Mouse (Mus musculus) hindbrain, embryonic 10.5 days (tissue): ENCODE results near the gene Gm21970. TPM values are rescaled to one million over a fixed set of nuclear protein-coding genes. Genes with fewer than 3 reads are reported as not detected.

ENCODE experiments used
- DNase-seq: peaks from one replicate; pipeline ENCODE4 v3.0.0-alpha.2; 2017; ENCODE audit warnings: low spot score
- H3K27ac ChIP-seq: fragments of 300-500 bp; sonication (generic); 2 replicates; pipeline ENCODE4 v1.5.1; 2016; ENCODE audit warnings: mild to moderate bottlenecking, moderate library complexity
- H3K27me3 ChIP-seq: fragments of 300-500 bp; sonication (generic); 2 replicates; pipeline ENCODE4 v1.6.1; 2016; ENCODE audit warnings: mild to moderate bottlenecking; ENCODE audit not compliant: poor library complexity, insufficient read depth, severe bottlenecking
- H3K36me3 ChIP-seq: fragments of 300-500 bp; sonication (generic); 2 replicates; pipeline ENCODE4 v1.6.1; 2016; ENCODE audit warnings: mild to moderate bottlenecking, moderate library complexity
- H3K4me1 ChIP-seq: fragments of 300-500 bp; sonication (generic); replicated peaks from 2 replicates; pipeline ENCODE4 v1.6.1; 2016; ENCODE audit warnings: mild to moderate bottlenecking
- H3K4me3 ChIP-seq: fragments of 300-500 bp; sonication (generic); 2 replicates; pipeline ENCODE4 v1.5.1; 2016; ENCODE audit warnings: mild to moderate bottlenecking, moderate library complexity
- H3K9me3 ChIP-seq: fragments of 300-500 bp; sonication (generic); 2 replicates; pipeline ENCODE4 v1.6.1; 2016; ENCODE audit warnings: mild to moderate bottlenecking, moderate library complexity
- WGBS: fragments of 180-500 bp; shearing (Covaris S2); methylation state at CpG from one replicate; pipeline ENCODE4 v1.1.7; 2016; 5-methylcytosine and 5-hydroxymethylcytosine counted together
- polyA plus RNA-seq: library from polyadenylated mRNA; unstranded; fragments of >200 nt; fragmentation: Nextera tagmentation; extraction: Ambion mirVana; gene quantifications from 2 replicates; pipeline ENCODE4 v1.2.1, GENCODE M21; 2016

Gm21970 gene
- polyA plus RNA-seq, 1 experiment from 2014 or later, result not detected

GRCm38 (mm10) chr16:91358555-91358954, 33.0 kb upstream of the Gm21970 start:
- WGBS, result 46% methylated on average over 8 of the region's 8 CpGs
- no peak overlapping the region for H3K4me3 ChIP-seq
- no peak overlapping the region for H3K27ac ChIP-seq
- peaks cover 32% of the 10 kb centered on the region for H3K27me3 ChIP-seq
- H3K9me3 ChIP-seq, result no peaks in the 10 kb centered on the region
- peaks cover 10% of the 10 kb centered on the region; the same call in 1 of the 2 replicates for H3K4me1 ChIP-seq
- H3K36me3 ChIP-seq, result no peaks in the 10 kb centered on the region
- DNase-seq, result no peak

GRCm38 (mm10) chr16:91359531-91359930, 32.0 kb upstream of the Gm21970 start:
- no peak for DNase-seq
- H3K4me3 ChIP-seq, result no peak overlapping the region
- H3K27ac ChIP-seq, result no peak overlapping the region
- no peaks in the 10 kb centered on the region for H3K9me3 ChIP-seq
- 92% methylated on average over 13 of the region's 13 CpGs for WGBS
- peaks cover 10% of the 10 kb centered on the region; the same call in 1 of the 2 replicates for H3K4me1 ChIP-seq
- H3K27me3 ChIP-seq, result peaks cover 22% of the 10 kb centered on the region
- no peaks in the 10 kb centered on the region for H3K36me3 ChIP-seq

- H3K9me3 ChIP-seq, result no peaks in the 10 kb centered on the region
- H3K4me3 ChIP-seq, result no peak overlapping the region
- H3K27me3 ChIP-seq, result peaks cover 16% of the 10 kb centered on the region
- peaks cover 10% of the 10 kb centered on the region; the same call in 1 of the 2 replicates for H3K4me1 ChIP-seq
- WGBS, result 69% methylated on average over 3 of the region's 3 CpGs
- no peak for DNase-seq
- H3K36me3 ChIP-seq, result no peaks in the 10 kb centered on the region
- H3K27ac ChIP-seq, result no peak overlapping the region
Measured at GRCm38 (mm10) chr16:91360162-91360561, 31.4 kb upstream of the Gm21970 start.

GRCm38 (mm10) chr16:91362006-91362405, 29.5 kb upstream of the Gm21970 start:
- Histone ChIP-seq H3K36me3 (no peaks in the 10 kb centered on the region), H3K27ac (no peak overlapping the region), H3K4me3 (no peak overlapping the region), H3K9me3 (no peaks in the 10 kb centered on the region), H3K27me3 (peaks cover 6% of the 10 kb centered on the region), H3K4me1 (peaks cover 10% of the 10 kb centered on the region; the same call in 1 of the 2 replicates)
- DNase-seq, result no peak
- 51% methylated on average over 2 of the region's 2 CpGs for whole genome bisulfite sequencing

GRCm38 (mm10) chr16:91362616-91363272, 28.8 kb upstream of the Gm21970 start:
- Histone ChIP-seq H3K4me3 (no peak overlapping the region), H3K9me3 (no peaks in the 10 kb centered on the region), H3K27me3 (peaks cover 2% of the 10 kb centered on the region; the same call in 1 of the 2 replicates), H3K36me3 (no peaks in the 10 kb centered on the region), H3K4me1 (peaks cover 10% of the 10 kb centered on the region; the same call in 1 of the 2 replicates), H3K27ac (no peak overlapping the region)
- 77% methylated on average over 12 of the region's 12 CpGs for WGBS
- no peak for DNase-seq

GRCm38 (mm10) chr16:91363483-91363882, 28.0 kb upstream of the Gm21970 start:
- no peak for DNase-seq

GRCm38 (mm10) chr16:91366567-91366966, 25.0 kb upstream of the Gm21970 start:
- no peak overlapping the region for H3K4me3 ChIP-seq
- peaks cover 10% of the 10 kb centered on the region; the same call in 1 of the 2 replicates for H3K4me1 ChIP-seq
- H3K36me3 ChIP-seq, result no peaks in the 10 kb centered on the region
- no peak for DNase-seq
- H3K27me3 ChIP-seq, result no peaks in the 10 kb centered on the region
- no peaks in the 10 kb centered on the region for H3K9me3 ChIP-seq
- no peak overlapping the region for H3K27ac ChIP-seq

More at GRCm38 (mm10) chr16:91363483-91363882, 28.0 kb upstream of the Gm21970 start:
- H3K4me3 ChIP-seq, result no peak overlapping the region
- H3K36me3 ChIP-seq, result no peaks in the 10 kb centered on the region
- peaks cover 10% of the 10 kb centered on the region; the same call in 1 of the 2 replicates for H3K4me1 ChIP-seq
- no peaks in the 10 kb centered on the region for H3K9me3 ChIP-seq
- H3K27me3 ChIP-seq, result no peaks in the 10 kb centered on the region
- WGBS, result 36% methylated on average over 3 of the region's 3 CpGs
- no peak overlapping the region for H3K27ac ChIP-seq

GRCm38 (mm10) chr16:91367066-91367465, 24.5 kb upstream of the Gm21970 start:
- DNase-seq, result no peak
- H3K27ac ChIP-seq, result no peak overlapping the region
- no peaks in the 10 kb centered on the region for H3K27me3 ChIP-seq
- H3K4me3 ChIP-seq, result no peak overlapping the region
- peaks cover 9% of the 10 kb centered on the region; the same call in 1 of the 2 replicates for H3K4me1 ChIP-seq
- 93% methylated on average over 2 of the region's 2 CpGs for WGBS
- no peaks in the 10 kb centered on the region for H3K9me3 ChIP-seq
- H3K36me3 ChIP-seq, result no peaks in the 10 kb centered on the region

- Histone ChIP-seq H3K9me3 (no peaks in the 10 kb centered on the region), H3K36me3 (peaks cover 19% of the 10 kb centered on the region; the same call in 1 of the 2 replicates), H3K27me3 (no peaks in the 10 kb centered on the region), H3K27ac (peak within 1 kb of the TSS; percentile 98), H3K4me1 (peaks cover 18% of the 10 kb centered on the region), H3K4me3 (peak within 1 kb of the TSS; percentile 91)
- under 1% methylated on average over 62 of the region's 62 CpGs for WGBS
- DNase-seq, result peak; percentile 81
Measured at GRCm38 (mm10) chr16:91372577-91373472, 18.7 kb upstream of the Gm21970 start, which contains the start of gene Ifnar2. TSS of gene Ifnar2 (plus strand) at chr16:91372783.

GRCm38 (mm10) chr16:91373473-91374252, 17.9 kb upstream of the Gm21970 start:
- H3K36me3 ChIP-seq, result peaks cover 19% of the 10 kb centered on the region; the same call in 1 of the 2 replicates
- DNase-seq, result no peak
- WGBS, result 43% methylated on average over 13 of the region's 13 CpGs

GRCm38 (mm10) chr16:91374253-91374634, 17.3 kb upstream of the Gm21970 start:
- Histone ChIP-seq H3K9me3 (no peaks in the 10 kb centered on the region), H3K4me1 (peaks cover 25% of the 10 kb centered on the region), H3K27me3 (no peaks in the 10 kb centered on the region), H3K27ac (no peak overlapping the region), H3K4me3 (peak overlapping the region; percentile 91; the same call in 1 of the 2 replicates), H3K36me3 (peaks cover 19% of the 10 kb centered on the region; the same call in 1 of the 2 replicates)
- 94% methylated on average over 3 of the region's 3 CpGs for WGBS
- DNase-seq, result no peak

More at GRCm38 (mm10) chr16:91373473-91374252, 17.9 kb upstream of the Gm21970 start:
- H3K9me3 ChIP-seq, result no peaks in the 10 kb centered on the region
- peaks cover 19% of the 10 kb centered on the region for H3K4me1 ChIP-seq
- peak overlapping the region; percentile 91 for H3K4me3 ChIP-seq
- H3K27ac ChIP-seq, result peak overlapping the region; percentile 98
- H3K27me3 ChIP-seq, result no peaks in the 10 kb centered on the region

- no peak for DNase-seq
- Histone ChIP-seq H3K36me3 (peaks cover 19% of the 10 kb centered on the region), H3K27me3 (no peaks in the 10 kb centered on the region), H3K4me1 (peaks cover 27% of the 10 kb centered on the region), H3K27ac (no peak overlapping the region), H3K4me3 (no peak overlapping the region), H3K9me3 (no peaks in the 10 kb centered on the region)
- 96% methylated on average over 10 of the region's 10 CpGs for WGBS
Measured at GRCm38 (mm10) chr16:91376701-91377100, 14.8 kb upstream of the Gm21970 start.
